Mouse (Mus musculus) kidney, adult 2 months (tissue): ENCODE results near the gene Tnni1.

Experiments
- CTCF ChIP-seq: fragments of 200-500 bp; conservative IDR thresholded peaks from 2 replicates; pipeline ENCODE4 v1.5.1; 2011; ENCODE audit warnings: low read depth, mild to moderate bottlenecking, control low read depth, low read length, moderate library complexity, mixed read lengths; ENCODE audit not compliant: insufficient read depth, insufficient read length
- POLR2A ChIP-seq: fragments of 200-500 bp; IDR thresholded peaks from one replicate; pipeline ENCODE4 v1.6.1; 2011; ENCODE audit warnings: low read depth, low read length, control low read depth

DNA sequence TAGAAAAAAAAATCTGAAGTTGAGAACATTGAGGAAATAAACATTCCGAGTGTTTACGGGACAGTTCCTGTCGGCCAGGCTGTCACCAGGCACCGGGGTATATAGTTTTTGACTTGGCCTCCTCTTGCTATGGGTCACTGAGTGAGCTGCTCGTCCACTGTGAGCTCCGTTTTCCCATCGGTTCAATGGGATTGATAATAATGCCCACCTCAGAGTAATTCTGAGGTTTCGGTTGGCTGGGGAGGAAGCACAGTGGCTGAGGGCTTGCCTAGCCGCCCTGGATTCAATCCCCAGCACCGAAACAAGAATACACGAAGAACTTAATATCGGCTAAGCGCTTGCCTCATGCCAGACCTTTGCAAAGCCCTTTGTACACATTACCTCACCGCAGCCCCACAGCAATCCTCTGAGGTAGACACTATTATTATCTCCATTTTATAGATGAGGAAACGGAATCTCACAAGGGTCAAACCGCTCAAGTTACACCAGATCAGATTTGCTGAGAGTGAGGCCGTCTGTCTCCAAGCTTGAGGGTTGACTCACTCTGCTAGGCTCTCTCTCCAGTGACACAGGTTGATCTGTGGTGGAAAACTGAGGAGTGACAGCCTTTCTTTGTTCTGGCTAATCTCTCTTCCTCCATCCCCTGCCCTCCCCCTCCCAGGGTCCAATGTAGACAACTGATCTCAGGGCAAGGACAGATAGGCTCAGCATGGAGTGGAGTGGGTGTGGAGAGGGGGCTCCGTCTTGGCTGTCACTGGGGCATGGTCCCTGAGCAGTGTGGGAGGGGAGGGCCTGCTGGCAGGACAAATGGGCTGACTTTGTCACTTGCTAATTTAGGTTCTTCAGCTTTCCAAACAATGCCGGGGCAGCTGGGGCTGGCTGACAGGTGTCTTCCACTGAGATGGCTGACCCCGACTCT lies 15.2 kb downstream of the Tnni1 start:
- TF ChIP-seq CTCF (no peak), POLR2A (no peak)
